Mouse (Mus musculus) heart, embryonic 13.5 days (tissue): ENCODE data around the gene Ncan. TPM values are rescaled to one million over a fixed set of nuclear protein-coding genes. Genes with fewer than 3 reads are reported as not detected.
A peak's percentile ranks its signal among the peaks of the same experiment; 100 is the strongest.

Experiments used
- ATAC-seq: fragments of 200-750 bp; cut with Nextera tagmentation; 2 replicates; pipeline ENCODE4 v1.8.0; 2017; ENCODE audit warnings: moderate TSS enrichment; ENCODE audit not compliant: insufficient number of reproducible peaks, low FRiP score, low TSS enrichment; ENCODE audit errors: extremely low read depth
- H3K27ac ChIP-seq: fragments of 300-500 bp; sonication (generic); replicated peaks from 2 replicates; pipeline ENCODE4 v1.5.1; 2015; ENCODE audit warnings: moderate library complexity, mild to moderate bottlenecking, inconsistent platforms
- H3K27me3 ChIP-seq: fragments of 300-500 bp; sonication (generic); replicated peaks from 2 replicates; pipeline ENCODE4 v1.6.1; 2015; ENCODE audit warnings: mild to moderate bottlenecking, inconsistent platforms
- H3K36me3 ChIP-seq: fragments of 300-500 bp; sonication (generic); 2 replicates; pipeline ENCODE4 v1.6.1; 2015; ENCODE audit warnings: mild to moderate bottlenecking, inconsistent platforms
- H3K4me1 ChIP-seq: fragments of 300-500 bp; sonication (generic); 2 replicates; pipeline ENCODE4 v1.6.1; 2015; ENCODE audit warnings: inconsistent platforms
- H3K4me2 ChIP-seq: fragments of 300-500 bp; sonication (generic); 2 replicates; pipeline ENCODE4 v1.6.1; 2015; ENCODE audit warnings: inconsistent platforms, mild to moderate bottlenecking, moderate library complexity
- H3K4me3 ChIP-seq: fragments of 300-500 bp; sonication (generic); 2 replicates; pipeline ENCODE4 v1.5.1; 2015; ENCODE audit warnings: moderate library complexity, mild to moderate bottlenecking, inconsistent platforms
- H3K9ac ChIP-seq: fragments of 300-500 bp; sonication (generic); 2 replicates; pipeline ENCODE4 v1.6.1; 2015; ENCODE audit warnings: inconsistent platforms, mild to moderate bottlenecking, moderate library complexity
- H3K9me3 ChIP-seq: fragments of 300-500 bp; sonication (generic); 2 replicates; pipeline ENCODE4 v1.6.1; 2016; ENCODE audit warnings: inconsistent platforms
- WGBS: fragments of 180-500 bp; shearing (Covaris S2); methylation state at CpG from one replicate; pipeline ENCODE4 v1.1.7; 2015; ENCODE audit warnings: mixed read lengths; 5-methylcytosine and 5-hydroxymethylcytosine counted together
- polyA plus RNA-seq: library from polyadenylated mRNA; unstranded; fragments of >200 nt; fragmentation: Nextera tagmentation; extraction: Ambion mirVana; gene quantifications from 2 replicates; pipeline ENCODE4 v1.2.1, GENCODE M21; 2015

Ncan gene
- polyA plus RNA-seq, 1 experiment from 2014 or later, result 0.17 TPM

DNA sequence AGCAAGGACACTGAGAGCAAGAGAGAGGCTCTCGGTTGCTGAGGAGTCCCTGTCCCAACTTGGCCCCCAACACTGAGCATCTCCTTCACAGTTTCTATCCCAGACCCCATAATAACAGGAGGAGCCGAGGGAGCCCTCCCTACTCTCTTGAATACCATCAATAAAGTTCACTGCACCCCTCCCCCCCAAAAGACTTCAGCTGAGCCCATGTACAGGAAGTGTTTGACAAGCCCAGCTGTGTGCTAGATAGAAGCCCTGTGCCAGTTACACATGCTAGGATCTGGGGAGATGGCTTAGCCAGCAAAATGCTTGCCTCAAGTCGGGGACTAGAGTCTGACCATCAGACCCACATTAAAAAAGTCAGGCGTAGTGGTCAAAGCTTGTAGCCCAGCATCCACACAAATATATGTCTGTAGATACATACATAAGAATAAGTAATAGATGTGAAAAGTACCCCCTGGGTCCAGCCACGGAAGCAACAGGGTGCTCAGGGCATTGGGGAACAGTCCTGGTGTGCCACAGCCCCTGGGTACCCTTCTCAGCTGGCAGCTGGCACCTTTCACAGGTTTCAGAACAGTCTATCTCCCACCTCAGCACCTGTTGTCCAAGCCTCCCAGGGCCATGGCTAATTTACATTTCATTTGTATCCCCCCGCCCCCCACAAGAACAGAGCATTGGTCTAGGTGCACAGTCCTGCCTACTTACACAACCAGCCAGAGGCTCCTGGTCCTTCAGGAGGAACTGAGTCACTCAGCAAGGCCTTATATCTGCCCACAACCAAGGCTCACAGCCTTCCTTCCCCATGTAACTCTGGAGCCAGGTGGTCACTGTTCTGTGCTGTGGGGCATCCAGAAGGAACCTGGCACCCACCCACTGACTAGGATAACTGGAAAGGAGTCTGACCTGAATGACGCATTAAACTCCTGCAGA is 27.3 kb upstream of the Ncan start:
- H3K27ac ChIP-seq, result no peak overlapping the region
- H3K4me2 ChIP-seq, result no peak overlapping the region
- H3K27me3 ChIP-seq, result peaks cover 27% of the 10 kb centered on the region
- no peak overlapping the region for H3K9ac ChIP-seq
- H3K9me3 ChIP-seq, result no peaks in the 10 kb centered on the region
- H3K36me3 ChIP-seq, result peaks cover 42% of the 10 kb centered on the region
- H3K4me1 ChIP-seq, result peaks cover 9% of the 10 kb centered on the region; the same call in 1 of the 2 replicates
- no peak for ATAC-seq
- WGBS, result 87% methylated on average over 7 of the region's 7 CpGs
- no peak overlapping the region for H3K4me3 ChIP-seq

DNA sequence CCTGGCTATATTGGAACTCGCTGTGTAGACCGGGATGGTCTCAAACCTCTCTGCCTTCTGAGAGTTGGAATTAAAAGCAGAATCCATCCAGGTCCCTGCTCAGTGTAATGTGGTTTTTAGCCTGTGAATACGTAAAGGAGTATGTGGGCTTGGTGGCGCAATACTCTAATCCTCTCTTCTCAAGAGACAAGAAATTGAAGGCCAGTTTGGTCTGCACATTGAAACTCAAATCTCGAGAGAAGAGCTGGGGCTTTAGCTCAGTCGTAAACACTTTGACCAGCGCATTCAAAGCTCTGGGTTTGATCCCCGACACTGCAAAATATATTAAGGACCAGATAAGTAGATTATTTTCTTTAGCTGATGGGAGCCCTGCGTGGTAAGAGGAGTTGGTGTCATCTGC is 19.3 kb upstream of the Ncan start:
- ATAC-seq, result no peak
- H3K36me3 ChIP-seq, result peaks cover 61% of the 10 kb centered on the region
- peak overlapping the region; percentile 87 for H3K9ac ChIP-seq

DNA sequence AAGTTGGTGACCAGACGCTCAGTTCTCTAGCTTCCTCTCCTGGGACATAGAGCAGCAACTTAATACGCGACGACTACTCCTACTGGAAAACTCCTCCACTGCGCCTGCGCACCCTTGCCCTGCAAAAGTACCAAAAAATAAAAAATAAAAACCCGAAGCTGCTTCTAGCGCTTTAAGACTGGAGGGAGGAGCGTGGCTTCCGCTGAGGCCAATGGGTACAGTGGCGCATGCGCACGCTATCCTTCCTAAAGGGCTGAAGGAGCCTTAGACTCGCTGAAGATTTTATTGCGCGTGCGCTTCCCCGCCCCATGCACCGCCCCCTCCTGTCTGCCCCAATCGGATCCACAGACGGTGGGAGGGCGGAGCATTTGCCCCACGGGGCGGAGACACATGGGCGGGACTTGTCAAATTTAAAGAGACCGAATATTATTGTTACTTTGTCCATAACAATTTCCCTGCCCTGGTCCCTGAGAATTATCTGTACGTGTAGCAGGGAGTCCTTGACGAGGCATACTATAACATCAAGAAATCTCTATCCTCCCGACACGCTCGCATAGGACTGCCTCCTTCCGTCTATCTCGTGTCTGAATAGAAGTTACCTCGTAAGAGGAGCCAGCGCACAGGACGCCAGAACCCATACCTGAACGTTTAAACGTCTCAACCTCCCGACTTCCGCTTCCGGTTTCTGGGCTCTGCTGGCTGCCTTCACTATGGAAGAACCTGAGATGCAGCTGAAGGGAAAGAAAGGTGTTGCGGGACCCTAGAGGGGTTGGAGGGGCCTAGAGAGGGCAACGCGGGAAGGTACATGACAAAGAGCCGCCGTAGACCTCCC is 18.6 kb upstream of the Ncan start, which contains the start of the genes Rfxank, Borcs8 and Mef2b:
Gene Rfxank, minus strand, starts transcription at position 129 of the 832 bp plus-strand sequence.
Gene Borcs8, plus strand, starts transcription at position 474 of the 832 bp plus-strand sequence.
Gene Mef2b, plus strand, starts transcription at position 686 of the 832 bp plus-strand sequence.
- peak within 1 kb of the TSS; percentile 87 for H3K9ac ChIP-seq
- under 1% methylated on average over 46 of the region's 46 CpGs for WGBS
- no peaks in the 10 kb centered on the region for H3K9me3 ChIP-seq
- H3K4me2 ChIP-seq, result peak within 1 kb of the TSS; percentile 88
- no peaks in the 10 kb centered on the region for H3K27me3 ChIP-seq
- peaks cover 32% of the 10 kb centered on the region for H3K4me1 ChIP-seq
- peak; percentile 96 for ATAC-seq
- peak within 1 kb of the TSS; percentile 84 for H3K27ac ChIP-seq
- peak within 1 kb of the TSS; percentile 86 for H3K4me3 ChIP-seq
- peaks cover 61% of the 10 kb centered on the region for H3K36me3 ChIP-seq

More for the DNA sequence above, 19.3 kb upstream of the Ncan start:
- Histone ChIP-seq H3K4me2 (peak overlapping the region; percentile 88), H3K27ac (peak overlapping the region; percentile 84), H3K9me3 (no peaks in the 10 kb centered on the region), H3K4me3 (peak overlapping the region; percentile 86), H3K4me1 (peaks cover 25% of the 10 kb centered on the region), H3K27me3 (no peaks in the 10 kb centered on the region)
- 8% methylated on average over 9 of the region's 9 CpGs for WGBS

DNA sequence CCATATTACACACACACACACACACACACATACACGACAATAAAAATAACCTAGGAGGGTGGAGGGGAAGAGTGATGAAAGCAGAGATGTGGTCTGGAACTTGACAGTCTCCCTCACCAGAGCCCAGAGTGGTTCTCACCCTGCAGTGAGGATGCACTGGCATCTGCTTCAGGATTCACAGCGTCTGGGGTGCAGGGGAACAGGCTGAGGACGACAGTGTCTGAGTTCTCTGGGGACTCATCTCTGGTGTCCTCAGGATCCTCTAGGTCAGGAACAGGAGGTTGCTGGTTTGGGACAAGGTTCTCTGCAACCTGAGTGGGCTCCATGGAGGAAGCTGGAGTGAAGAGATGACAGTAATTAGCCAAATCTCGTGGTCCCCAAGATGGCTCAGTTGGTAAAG is 17.2 kb upstream of the Ncan start:
- no peaks in the 10 kb centered on the region for H3K9me3 ChIP-seq
- peaks cover 63% of the 10 kb centered on the region for H3K36me3 ChIP-seq
- H3K27me3 ChIP-seq, result no peaks in the 10 kb centered on the region
- peak overlapping the region; percentile 81 for H3K9ac ChIP-seq
- ATAC-seq, result no peak
- no peak overlapping the region for H3K27ac ChIP-seq
- WGBS, result 69% methylated on average over 4 of the region's 4 CpGs
- peak overlapping the region; percentile 69 for H3K4me2 ChIP-seq
- peak overlapping the region; percentile 86 for H3K4me3 ChIP-seq
- H3K4me1 ChIP-seq, result peaks cover 38% of the 10 kb centered on the region

DNA sequence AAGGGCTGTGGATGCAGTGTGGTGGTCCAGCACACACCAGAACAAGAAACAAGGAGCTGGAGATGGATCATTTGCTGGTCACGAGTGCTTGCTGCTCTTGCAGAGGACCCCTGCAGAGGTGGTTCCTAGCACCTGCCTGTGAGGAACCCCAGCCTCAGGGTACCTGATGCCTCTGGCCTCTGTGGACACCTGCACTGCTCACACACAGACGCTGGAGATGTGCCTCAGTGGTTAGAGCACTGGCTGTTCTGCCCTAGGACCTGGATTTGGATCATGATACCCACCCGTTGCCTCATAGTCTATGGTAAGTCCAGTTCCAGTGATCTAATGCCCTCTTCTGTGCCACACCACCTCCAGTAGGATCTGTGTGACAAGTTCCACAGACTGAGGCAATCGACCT is 15.9 kb upstream of the Ncan start:
- Histone ChIP-seq H3K9ac (no peak overlapping the region), H3K4me1 (peaks cover 46% of the 10 kb centered on the region), H3K9me3 (no peaks in the 10 kb centered on the region), H3K4me3 (no peak overlapping the region), H3K27ac (no peak overlapping the region), H3K36me3 (peaks cover 58% of the 10 kb centered on the region), H3K27me3 (no peaks in the 10 kb centered on the region), H3K4me2 (no peak overlapping the region)
- no peak for ATAC-seq
- 82% methylated on average over 4 of the region's 4 CpGs for WGBS

DNA sequence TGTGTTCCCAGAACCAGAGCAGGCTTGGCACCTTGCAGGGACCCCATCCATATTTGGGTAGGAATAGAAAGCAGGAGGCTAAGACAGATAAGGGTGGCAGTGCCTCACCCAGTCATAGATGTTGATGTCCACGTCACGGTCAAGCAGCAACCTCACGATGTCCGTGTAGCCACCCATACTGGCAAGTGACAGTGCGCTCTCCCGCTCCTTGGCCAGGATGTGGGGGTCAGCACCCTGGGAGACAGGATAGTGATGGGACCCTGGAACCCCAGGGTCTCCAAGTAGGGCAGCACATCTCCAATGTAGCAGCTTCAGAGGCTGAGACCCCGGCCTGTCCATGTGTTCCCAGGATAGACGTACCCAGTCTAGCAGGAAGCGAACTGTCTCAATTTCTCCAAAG is 14.3 kb upstream of the Ncan start:
- H3K9me3 ChIP-seq, result no peaks in the 10 kb centered on the region
- H3K4me1 ChIP-seq, result peaks cover 47% of the 10 kb centered on the region
- 67% methylated on average over 9 of the region's 9 CpGs for WGBS
- H3K27me3 ChIP-seq, result no peaks in the 10 kb centered on the region
- peaks cover 58% of the 10 kb centered on the region for H3K36me3 ChIP-seq
- H3K27ac ChIP-seq, result peak overlapping the region; percentile 65
- peak overlapping the region; percentile 24; the same call in 1 of the 2 replicates for H3K9ac ChIP-seq
- no peak overlapping the region for H3K4me2 ChIP-seq
- no peak overlapping the region for H3K4me3 ChIP-seq
- no peak for ATAC-seq

DNA sequence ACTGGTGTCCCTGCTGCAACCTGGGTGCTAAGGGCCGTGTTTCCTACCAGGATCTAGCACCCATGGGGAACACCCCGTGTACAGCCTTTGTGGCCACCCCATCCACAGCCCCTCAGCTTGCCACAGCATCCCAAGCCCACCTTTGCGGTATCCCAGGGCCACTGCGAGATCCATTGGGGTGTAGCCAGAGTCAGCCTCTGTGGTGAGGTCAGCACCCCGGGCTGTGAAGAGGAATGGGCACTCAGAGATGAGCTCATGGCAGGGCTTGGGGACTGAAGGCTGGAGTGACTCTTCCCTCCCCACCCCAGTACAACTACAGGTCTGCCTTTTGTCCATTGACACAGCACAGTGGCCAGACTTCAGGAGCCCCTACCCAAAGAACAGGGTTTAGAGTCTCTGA is 13.4 kb upstream of the Ncan start:
- 0 out of 2 replicates have a peak overlapping the region, but pooled peaks have one; percentile 12 for H3K27ac ChIP-seq
- 87% methylated on average over 5 of the region's 5 CpGs for WGBS
- H3K9ac ChIP-seq, result no peak overlapping the region
- no peak overlapping the region for H3K4me3 ChIP-seq
- H3K27me3 ChIP-seq, result no peaks in the 10 kb centered on the region
- peaks cover 58% of the 10 kb centered on the region for H3K36me3 ChIP-seq
- H3K9me3 ChIP-seq, result no peaks in the 10 kb centered on the region
- no peak for ATAC-seq
- H3K4me1 ChIP-seq, result peaks cover 55% of the 10 kb centered on the region
- H3K4me2 ChIP-seq, result no peak overlapping the region

DNA sequence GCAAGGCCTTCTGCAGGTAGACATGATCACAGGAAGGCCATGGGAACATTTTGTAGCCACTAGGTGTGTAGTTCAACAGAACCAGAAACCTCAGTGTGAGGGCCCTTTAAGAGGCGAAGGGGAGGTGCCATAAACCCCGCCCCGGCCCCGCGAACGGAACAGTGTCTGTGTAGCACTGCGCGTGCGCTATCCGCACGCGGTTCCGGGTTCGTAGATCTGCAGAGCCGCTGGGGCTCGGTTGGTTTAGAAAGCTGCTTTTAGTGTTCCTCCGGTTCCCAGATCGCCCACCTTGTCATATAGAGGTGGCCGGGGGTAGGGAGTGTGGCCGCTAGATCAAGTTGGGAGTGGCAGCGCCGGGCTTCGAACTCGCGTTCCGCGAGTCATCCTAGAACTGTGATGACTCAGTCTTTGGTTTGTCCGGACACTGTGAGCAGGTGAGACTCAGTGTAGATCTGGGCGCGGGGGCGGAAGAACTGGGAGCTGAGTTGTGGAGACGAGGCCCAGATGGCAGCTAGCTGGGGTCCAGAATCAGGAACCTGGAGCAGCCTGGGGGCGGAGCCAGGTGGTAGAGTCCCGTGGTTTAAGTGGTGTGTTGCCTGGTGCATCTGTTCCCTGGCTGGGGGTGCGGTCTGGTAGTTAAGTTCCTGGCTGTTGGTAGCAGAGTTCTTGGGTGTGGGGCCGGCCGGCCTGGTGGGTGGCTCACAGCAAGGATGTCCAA is 10.7 kb upstream of the Ncan start, which contains the start of gene Nr2c2ap:
Gene Nr2c2ap, plus strand, starts transcription at position 168 of the 718 bp plus-strand sequence.
- Histone ChIP-seq H3K36me3 (peaks cover 43% of the 10 kb centered on the region), H3K9me3 (no peaks in the 10 kb centered on the region), H3K9ac (peak within 1 kb of the TSS; percentile 89), H3K27me3 (peaks cover 10% of the 10 kb centered on the region; the same call in 1 of the 2 replicates), H3K4me3 (peak within 1 kb of the TSS; percentile 81), H3K27ac (0 out of 2 replicates have a peak within 1 kb of the TSS, but pooled peaks have one; percentile 41), H3K4me1 (peaks cover 61% of the 10 kb centered on the region), H3K4me2 (peak within 1 kb of the TSS; percentile 84)
- WGBS, result 2% methylated on average over 37 of the region's 37 CpGs
- ATAC-seq, result peak; percentile 50

DNA sequence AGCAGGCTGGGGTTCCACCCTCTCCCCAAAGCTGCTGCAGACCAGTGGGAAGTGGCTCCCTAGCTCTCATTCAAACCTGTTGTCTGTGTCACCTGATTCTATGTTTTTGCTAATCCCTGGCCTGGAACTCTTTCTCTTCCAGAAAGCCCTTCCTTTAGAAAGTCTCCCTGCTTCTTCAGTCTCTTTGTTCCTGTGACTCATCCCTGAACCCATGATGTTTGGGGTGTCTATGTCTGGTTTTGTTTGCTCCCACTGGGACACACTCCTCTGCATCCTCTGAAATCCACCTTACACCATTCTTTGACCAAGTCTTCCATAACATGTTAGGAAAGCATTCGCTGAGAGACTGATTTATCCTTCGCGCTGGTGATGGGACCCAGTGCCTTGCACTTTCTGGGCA is 9.4 kb upstream of the Ncan start:
- 79% methylated on average over 3 of the region's 3 CpGs for WGBS
- H3K9ac ChIP-seq, result no peak overlapping the region
- H3K4me3 ChIP-seq, result no peak overlapping the region
- no peak overlapping the region for H3K27ac ChIP-seq
- H3K9me3 ChIP-seq, result no peaks in the 10 kb centered on the region
- ATAC-seq, result no peak
- no peak overlapping the region for H3K4me2 ChIP-seq
- H3K4me1 ChIP-seq, result peaks cover 59% of the 10 kb centered on the region
- peaks cover 18% of the 10 kb centered on the region for H3K27me3 ChIP-seq
- H3K36me3 ChIP-seq, result peaks cover 30% of the 10 kb centered on the region

DNA sequence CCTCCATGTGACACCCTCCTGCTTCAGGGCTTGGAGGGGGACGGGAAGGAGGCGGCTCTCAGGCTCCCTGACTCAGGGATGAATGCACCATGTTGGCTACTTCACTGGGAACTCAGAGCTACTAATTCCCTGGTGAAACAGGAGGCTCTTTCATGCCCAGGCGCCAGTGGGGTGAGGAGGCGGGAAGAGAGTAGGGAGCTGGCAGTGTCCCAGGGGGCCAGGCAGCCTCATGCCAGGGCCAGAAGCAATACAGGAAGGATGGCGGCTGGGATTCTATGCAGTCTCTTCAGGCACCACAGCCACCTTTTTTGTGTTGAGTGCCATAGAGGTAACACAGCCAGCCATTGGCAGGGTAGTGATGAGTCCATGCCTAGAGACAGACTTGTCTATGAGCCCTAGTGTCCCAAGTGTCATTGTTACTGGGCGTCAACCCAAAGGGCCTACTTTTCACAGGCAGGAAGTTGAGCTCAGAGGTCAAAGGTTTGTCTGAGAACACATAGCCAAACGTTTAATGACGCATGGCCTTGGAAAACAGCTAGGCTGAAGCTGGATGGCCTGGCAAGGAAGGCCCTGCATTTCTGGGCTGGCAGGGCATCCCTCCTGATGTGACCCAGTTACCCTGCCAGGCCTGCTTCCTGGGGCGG is 8.8 kb upstream of the Ncan start:
- no peak overlapping the region for H3K4me2 ChIP-seq
- 0 out of 2 replicates have a peak overlapping the region, but pooled peaks have one; percentile 28 for H3K9ac ChIP-seq
- no peak for ATAC-seq
- H3K27ac ChIP-seq, result peak overlapping the region; percentile 84
- 63% methylated on average over 9 of the region's 9 CpGs for WGBS
- no peaks in the 10 kb centered on the region for H3K9me3 ChIP-seq
- H3K36me3 ChIP-seq, result peaks cover 24% of the 10 kb centered on the region
- H3K4me3 ChIP-seq, result no peak overlapping the region
- peaks cover 23% of the 10 kb centered on the region for H3K27me3 ChIP-seq
- peaks cover 53% of the 10 kb centered on the region for H3K4me1 ChIP-seq
